Mouse (Mus musculus) activated CD4-positive, CD25-positive, alpha-beta regulatory T cell, adult 4 months (primary cell): ENCODE measurements around the gene Klhl6. TPM values are rescaled to one million over a fixed set of nuclear protein-coding genes. Genes with fewer than 3 reads are reported as not detected.
A peak's percentile ranks its signal among the peaks of the same experiment; 100 is the strongest.
"Not testable (repeated sequence)": the region's sequence is repeated elsewhere in the genome, so short reads cannot be mapped to it uniquely, and the experiment has no call there.

Experiments
- ATAC-seq: one replicate; pipeline ENCODE4 v1.8.0; 2017
- polyA plus RNA-seq, 2 experiments: library from polyadenylated mRNA; unstranded; fragments of 100-300 nt; shearing (Covaris generic); gene quantifications; one replicate each; pipeline ENCODE4 v1.2.1; 2017

The Klhl6 gene
- 100 to 1,000 TPM; 231 to 315 TPM for polyA plus RNA-seq

DNA sequence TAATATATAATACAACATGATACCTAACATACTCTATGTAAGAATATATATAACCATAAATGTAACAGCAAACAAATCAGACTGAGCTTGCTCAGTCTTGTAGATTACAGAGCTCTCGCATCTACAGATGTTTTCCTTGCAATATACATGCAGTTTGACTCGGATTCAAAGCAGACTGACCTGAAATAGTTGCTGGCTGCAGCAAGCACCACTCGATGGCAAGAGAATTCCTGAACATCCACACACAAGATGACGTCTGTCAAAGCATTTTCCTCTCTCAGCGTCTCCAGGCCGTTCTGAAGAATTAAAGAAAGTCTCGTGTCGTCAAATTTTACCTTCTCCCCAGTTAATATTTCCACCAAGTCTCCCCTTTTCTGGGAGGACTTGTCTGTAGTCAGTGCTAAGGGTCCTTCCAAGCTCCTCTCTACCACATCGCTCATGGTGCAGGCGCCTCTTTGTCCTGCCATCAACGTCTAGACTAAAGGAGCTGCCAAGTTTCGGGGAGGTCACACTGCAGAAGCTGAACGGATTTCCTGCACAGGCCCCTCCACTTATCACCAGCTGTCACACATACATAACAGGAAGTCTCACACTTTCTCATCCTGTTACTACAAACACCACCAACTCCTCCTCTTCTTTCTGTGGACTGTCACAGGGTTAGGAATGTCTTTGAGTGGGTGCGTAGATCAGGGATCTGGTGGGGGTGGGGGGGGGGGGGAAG, at the start of gene Klhl6:
Gene Klhl6, minus strand, starts transcription at position 501 of the 721 bp plus-strand sequence.
- ATAC-seq: peak; percentile 91

GRCm38 (mm10) chr16:20027241-20027640, 44.4 kb upstream of the Klhl6 start:
- ATAC-seq: not testable (repeated sequence)

DNA sequence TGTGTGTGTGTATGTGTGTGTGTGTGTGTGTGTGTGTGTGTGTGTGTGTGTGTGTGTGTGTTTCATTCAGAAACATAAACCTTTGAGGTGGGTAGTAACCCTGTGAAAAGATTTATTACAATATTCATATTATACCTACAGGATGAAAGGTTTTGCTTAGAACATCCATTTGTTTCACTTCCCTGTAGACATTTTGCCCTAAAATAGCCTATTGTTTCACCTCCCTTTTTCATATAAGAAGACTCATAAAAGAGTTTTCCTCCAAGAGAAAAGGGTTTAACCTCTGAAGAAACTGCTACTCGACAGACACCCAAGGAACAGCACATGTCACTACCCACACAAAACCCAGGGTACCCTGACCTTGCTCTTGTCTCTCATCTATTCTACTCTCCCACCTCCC, 40.0 kb upstream of the Klhl6 start:
- no peak for ATAC-seq

GRCm38 (mm10) chr16:20021848-20022247, 39.0 kb upstream of the Klhl6 start:
- ATAC-seq: no peak

DNA sequence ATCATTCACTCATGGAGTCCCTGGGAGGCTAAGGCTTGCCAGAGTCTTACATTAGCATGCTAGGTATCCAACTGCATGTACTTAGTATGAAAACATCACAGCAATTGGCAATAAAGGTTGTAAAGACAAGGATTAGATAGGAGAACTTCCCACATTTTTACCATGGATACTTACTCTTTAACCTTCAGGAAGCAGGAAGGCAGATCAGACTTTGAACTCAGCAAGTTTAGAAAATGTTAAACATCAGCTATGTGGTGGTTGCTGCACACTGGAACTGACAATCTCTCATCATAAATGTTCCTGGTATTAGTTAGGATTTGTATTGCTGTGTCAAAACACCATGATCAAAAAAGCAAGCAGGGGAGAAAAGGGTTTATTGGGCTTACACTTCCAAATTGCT, 29.8 kb upstream of the Klhl6 start:
- ATAC-seq: no peak

DNA sequence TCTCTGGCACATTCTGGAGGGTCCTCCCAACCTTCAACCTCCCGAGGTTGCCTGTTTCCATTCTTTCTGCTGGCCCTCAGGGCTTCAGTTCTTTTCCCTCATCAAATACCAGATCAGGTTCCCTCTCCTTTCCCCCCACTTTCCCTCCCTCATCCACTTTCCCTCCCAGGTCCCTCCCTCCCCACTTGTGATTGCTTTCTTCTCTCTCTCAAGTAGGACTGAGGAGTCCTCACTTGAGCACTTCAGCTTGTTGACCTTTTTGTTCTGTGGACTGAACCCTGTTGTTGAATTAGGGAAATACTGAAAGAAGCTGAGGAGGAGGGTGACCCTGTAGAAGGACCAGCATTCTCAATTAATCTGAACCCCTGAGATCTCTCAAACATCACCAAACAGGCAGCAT, 23.2 kb upstream of the Klhl6 start:
- no peak for ATAC-seq

DNA sequence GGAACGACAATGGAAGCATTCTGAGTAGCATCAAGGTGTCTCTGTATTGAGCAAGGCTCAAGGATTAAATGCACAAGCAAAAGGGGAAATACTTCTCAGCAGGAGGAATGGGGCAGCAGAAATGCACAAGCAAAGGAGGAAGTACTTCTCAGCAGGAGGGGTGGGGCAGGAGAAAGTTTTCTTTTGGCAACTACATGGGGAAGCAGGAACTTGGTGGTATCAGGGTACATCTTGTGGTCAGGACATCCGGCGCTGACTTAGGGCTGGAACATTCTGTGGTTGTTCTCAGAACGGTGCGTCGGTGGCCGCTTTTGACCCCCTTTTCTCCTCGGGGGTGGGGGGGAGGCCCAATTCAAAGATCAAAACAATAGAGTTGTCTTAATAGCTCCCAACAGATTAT, 17.4 kb upstream of the Klhl6 start:
- ATAC-seq: not testable (repeated sequence)

DNA sequence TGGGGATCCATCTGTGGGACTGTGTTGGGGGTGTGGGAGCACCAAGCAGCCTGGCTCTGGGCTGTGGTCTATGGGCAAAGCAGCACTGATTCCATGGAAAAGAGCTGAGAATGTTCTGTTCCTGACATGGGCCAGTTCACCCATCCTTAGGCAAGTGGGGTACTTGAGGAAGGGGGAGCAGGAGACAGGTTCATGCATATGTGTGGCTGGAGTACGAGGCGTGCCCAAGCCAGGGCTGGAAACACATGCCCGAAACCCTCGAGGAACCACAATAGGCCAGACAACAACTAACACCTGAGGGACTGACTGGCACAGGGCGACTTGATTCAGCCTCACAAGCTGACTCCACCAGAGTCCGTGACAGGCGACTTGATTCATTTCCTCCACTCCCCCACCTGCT, 14.8 kb upstream of the Klhl6 start:
- no peak for ATAC-seq

DNA sequence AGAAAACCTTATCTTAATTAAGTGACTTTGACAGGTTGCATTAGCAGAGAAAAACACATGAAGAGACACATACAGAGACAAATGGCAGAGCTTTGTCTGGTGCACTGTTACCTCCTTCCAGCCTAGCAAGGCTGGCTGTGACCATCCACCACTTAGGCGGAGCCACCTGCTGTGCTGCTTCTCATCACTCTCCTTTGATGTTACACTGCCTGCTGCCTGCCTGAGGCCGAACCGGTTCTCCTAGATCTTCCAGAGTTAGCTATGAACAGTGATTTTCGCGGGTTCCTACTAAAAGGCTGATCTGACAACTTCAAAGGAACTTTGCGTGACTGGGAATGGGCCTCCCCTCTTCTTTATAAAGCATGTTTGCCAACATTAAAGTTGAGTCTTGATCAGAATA, 14.1 kb upstream of the Klhl6 start:
- not testable (repeated sequence) for ATAC-seq

- ATAC-seq: no peak
These were observed 13.0 kb upstream of the Klhl6 start for GRCm38 (mm10) chr16:19995818-19996217.

DNA sequence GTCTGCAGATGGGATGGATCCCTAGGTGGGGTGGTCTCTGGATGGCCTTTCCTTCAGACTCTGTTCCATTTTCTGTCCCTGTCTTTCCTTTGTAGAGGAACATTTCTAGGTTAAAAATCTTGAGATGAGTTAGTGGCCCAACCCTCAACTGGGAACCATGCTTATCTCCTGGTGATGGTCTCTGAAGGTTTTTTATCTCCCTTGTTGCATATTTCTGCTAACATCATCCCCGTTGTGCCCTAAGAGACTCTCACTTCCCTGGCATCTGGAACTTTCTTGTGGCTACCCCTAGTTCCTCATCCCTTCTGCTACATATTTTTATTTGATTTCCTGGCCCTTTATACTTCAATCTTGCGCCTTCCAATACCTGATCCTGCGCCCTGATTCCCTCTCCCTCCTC, 10.4 kb upstream of the Klhl6 start:
- ATAC-seq: no peak

DNA sequence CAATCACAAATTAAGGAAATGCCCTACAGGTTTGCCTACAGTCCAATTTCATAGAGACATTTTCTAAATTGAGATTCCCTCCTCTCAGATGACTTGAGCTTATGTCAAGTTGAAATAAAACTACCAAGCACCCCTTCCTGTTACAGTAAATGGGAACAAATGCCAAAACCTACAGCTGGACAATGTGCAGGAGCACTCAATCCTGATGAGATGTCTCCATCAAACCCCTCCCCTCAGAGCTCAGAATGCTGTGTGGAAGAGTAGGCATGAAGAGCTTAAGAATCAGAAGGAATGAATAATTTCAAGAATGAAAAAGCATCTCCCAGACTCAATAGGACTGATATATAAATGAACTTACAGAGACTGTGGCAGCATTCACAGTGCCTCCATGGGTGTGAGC, 7.7 kb upstream of the Klhl6 start:
- no peak for ATAC-seq

DNA sequence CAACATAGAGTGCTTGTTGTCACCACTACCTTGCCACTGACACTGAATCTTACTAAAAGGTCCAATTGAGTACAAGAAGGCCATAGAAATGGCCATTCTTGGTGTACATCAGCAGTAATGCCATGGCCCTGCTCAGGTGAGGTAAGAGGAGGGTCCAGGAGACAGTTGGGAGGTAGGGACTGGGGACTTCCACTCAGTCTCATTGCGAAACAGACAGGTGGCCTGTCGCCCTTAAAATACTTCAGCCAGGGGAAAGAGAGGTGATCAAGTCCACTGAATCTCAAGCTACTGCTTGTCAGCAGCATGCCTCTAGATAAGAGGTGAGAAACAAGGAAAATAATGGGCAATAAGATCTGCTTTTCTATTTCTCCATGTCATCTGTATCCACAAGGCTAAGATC, 4.8 kb upstream of the Klhl6 start:
- ATAC-seq: no peak

GRCm38 (mm10) chr16:19984884-19985643, 2.2 kb upstream of the Klhl6 start:
- ATAC-seq: no peak

- ATAC-seq: no peak
These were observed 722 bp upstream of the Klhl6 start for GRCm38 (mm10) chr16:19983559-19983958.

GRCm38 (mm10) chr16:19981684-19982083, 1.2 kb downstream of the Klhl6 start:
- no peak for ATAC-seq

DNA sequence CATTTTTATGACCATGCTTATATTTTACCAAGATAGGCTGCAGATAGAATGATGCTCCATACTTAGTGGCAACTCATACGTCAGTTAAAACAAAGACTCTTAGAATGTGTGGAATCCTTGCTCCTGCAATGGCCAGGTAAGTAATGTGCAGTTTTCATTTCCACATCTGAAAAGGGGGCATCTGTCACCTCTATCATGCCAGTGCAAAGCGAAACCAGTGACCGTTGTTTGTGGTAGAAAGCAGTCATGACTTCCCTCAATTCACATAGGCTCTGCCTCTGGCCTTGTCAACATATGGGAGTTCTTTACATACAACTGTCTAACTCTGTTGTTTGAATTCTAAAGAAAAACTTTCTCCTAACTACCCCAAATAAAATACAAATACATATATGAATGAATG, 1.8 kb downstream of the Klhl6 start:
- peak; percentile 13 for ATAC-seq

- ATAC-seq: no peak
These were observed 3.1 kb downstream of the Klhl6 start for GRCm38 (mm10) chr16:19979755-19980154.

- ATAC-seq: peak; percentile 24
These were observed 5.6 kb downstream of the Klhl6 start for GRCm38 (mm10) chr16:19977282-19977681.

DNA sequence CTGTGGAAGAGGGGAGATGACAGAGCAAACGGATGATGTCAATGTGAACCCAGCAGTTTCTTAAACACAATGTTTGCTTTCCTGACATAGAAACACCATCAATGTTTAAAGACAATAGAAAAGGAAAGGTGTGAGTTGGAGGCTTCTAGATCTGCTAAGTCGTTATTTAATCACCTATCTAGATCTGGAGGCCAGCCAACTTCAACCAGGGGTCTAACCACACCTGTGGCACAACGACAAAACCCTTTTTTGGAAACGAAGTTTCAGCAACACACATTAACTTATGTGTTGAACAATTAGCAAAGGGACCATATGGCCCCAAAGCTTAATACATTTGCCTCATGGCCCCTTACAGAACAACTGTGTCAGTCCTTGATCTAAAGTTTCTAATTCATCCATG, 6.0 kb downstream of the Klhl6 start:
- ATAC-seq: no peak

DNA sequence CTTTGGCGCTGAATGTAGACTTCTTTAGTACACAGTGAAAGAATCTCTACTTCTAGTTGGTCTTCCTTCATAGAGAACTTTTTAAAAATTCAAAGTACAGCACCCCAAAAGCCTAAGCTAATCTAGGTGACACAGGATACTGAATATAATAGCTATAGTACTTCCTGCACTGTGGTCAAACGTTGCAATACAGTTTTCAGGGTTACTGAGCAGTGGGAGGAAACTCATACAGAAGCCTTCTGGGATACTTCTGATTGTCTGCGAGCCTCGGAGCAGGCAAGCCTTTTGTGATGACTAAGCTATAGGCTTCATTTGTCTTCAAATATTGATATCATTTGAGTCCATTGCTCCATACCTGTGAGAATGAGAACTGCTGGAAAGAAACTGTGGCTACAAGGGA, 7.4 kb downstream of the Klhl6 start:
- ATAC-seq: peak; percentile 67

DNA sequence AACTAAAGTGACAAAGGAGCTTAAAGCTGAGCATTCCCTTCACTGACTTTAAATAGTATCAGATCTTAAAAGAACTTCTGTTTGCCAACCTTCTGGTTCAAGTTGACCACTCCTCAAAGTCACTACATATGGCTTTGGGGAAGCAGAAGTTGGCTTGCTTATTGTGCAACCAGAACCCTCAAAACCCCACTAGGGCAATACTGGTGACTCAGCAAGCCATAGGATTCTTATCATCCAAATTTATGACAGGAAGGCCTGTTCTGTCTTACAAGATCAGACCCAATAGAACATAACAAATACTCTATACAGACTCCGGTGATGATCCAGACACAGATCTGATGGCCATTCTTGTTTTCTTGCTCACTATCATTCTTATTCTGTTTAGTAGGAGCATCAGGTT, 9.4 kb downstream of the Klhl6 start:
- ATAC-seq: no peak

GRCm38 (mm10) chr16:19972736-19973350, 10.0 kb downstream of the Klhl6 start:
- no peak for ATAC-seq

DNA sequence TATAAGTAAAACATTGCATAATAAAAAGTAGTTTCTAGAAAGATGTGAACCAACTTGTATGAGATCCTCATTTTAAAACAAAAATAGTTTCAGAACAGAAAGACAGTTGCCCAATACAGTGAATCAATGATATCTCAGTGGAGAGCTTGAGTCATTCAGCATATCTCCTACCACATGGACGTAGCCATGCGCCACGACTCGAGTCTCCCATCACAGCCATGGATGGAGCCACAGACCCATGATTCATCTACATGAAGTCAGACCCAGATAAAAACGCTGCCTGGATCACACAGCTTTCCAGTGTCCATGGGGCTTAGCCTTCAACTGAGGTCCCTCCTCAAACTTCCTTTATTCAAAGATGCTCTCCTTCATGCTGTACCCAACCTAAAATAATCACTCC, 13.3 kb downstream of the Klhl6 start:
- ATAC-seq: no peak
